ENCODE assay signal across 15 mouse cellular contexts in the genomic region with DNA sequence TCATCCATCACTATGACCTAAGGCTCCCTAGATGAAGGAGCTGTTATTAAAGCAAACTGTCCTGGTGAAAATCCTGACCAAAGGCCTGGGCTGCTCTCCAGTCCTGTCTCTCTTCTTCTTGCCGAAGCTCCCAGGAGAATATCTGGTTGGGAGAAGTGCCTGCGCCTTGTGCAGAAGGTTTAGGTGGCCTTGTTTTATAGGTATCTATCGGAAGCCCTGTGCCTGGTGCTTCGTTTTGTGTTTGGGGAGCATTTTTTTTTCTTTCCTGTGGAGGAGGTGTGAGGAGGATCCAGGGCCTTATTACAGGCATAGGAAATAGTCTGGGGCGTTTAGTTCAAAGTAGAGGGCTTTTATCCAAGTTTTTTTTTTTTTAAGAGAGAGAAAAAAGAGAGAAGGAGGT. TPM values are rescaled to one million over a fixed set of nuclear protein-coding genes. Genes with fewer than 3 reads are reported as not detected.
A peak's percentile ranks its signal among the peaks of the same experiment; 100 is the strongest.
DNase-seq lines count a peak whose midpoint lies in the region; ATAC-seq and TF ChIP-seq lines count a peak whose summit lies in the region.
"Had no signal": no experiment of that assay in that cellular context is flagged by ENCODE, and none has a peak within 500 bp of the region (broad histone marks: within the 10 kb centered on the region; RNA-seq: fewer than 3 reads in every experiment).

No protein-coding gene starts in this region.

- peak overlapping the region; percentile 94 for H3K4me3 ChIP-seq in heart, embryonic 10.5 days
- peak overlapping the region; percentile 73 to 90 for H3K4me3 ChIP-seq in heart, embryonic 14.5 days (ENCODE audit: control insufficient read depth in 1 of 2, insufficient read depth in 1 of 2, low read depth in 1 of 2, low read length in 2 of 2)
- peak overlapping the region; percentile 81 for H3K4me3 ChIP-seq in limb, embryonic 14.5 days (replicated peaks; ENCODE audit: low read length)
- no peak overlapping the region for H3K4me3 ChIP-seq in hindbrain, postnatal 0 days (ENCODE audit: low read length)

- DNase-seq in heart, embryonic 10.5 days (ENCODE audit: low spot score): no peak
- DNase-seq in heart, adult 8-10 months (ENCODE audit: low spot score): no peak
- DNase-seq in brain, embryonic 14.5 days (ENCODE audit: low read depth): peak; percentile 37
- DNase-seq in limb, embryonic 14.5 days (ENCODE audit: low spot score): no peak
- DNase-seq in hindbrain, postnatal 0 days (ENCODE audit: low spot score): no peak
- no peak for DNase-seq in kidney, postnatal 36 days
- DNase-seq: adrenal gland, adult 8-10 months; kidney, postnatal 10 days; layer of hippocampus, postnatal 36 days had no signal

- TF ChIP-seq CTCF in brain, embryonic 14.5 days (IDR thresholded peaks at IDR 0.05; ENCODE audit: borderline replicate concordance, extremely low read depth, insufficient read depth, insufficient read length): no peak
- no peak for TF ChIP-seq CTCF in hindbrain, postnatal 0 days (IDR thresholded peaks at IDR 0.05; ENCODE audit: low read depth)

- peak overlapping the region; percentile 100 for H3K9ac ChIP-seq in heart, embryonic 14.5 days (ENCODE audit: low read length)
- peak overlapping the region; percentile 61 for H3K9ac ChIP-seq in limb, embryonic 14.5 days (ENCODE audit: low read depth, low read length, severe bottlenecking)
- H3K9ac ChIP-seq in hindbrain, postnatal 0 days (replicated peaks; ENCODE audit: low read length): no peak overlapping the region

- ATAC-seq in heart, embryonic 14.5 days (ENCODE audit: insufficient number of reproducible peaks, insufficient read depth, low FRiP score, low read depth): no peak
- no peak for ATAC-seq in limb, embryonic 14.5 days (ENCODE audit: low FRiP score, low read depth)
- no peak for ATAC-seq in megakaryocyte, adult 5-6 weeks (ENCODE audit: poor library complexity, severe bottlenecking)
- ATAC-seq in hindbrain, postnatal 0 days: no peak
- ATAC-seq: CD4-positive, CD25-positive, alpha-beta regulatory T cell, adult 4 months; Patski had no signal

- H3K4me1 ChIP-seq in heart, embryonic 10.5 days: peaks cover 38% of the 10 kb centered on the region
- H3K4me1 ChIP-seq in heart, embryonic 14.5 days (ENCODE audit: control insufficient read depth in 2 of 2, insufficient read depth in 2 of 2, low read length in 2 of 2): peaks cover 15 to 21% of the 10 kb centered on the region in 2 experiments
- peaks cover 28% of the 10 kb centered on the region for H3K4me1 ChIP-seq in limb, embryonic 14.5 days (ENCODE audit: control insufficient read depth, insufficient read depth, low read length)
- no peaks in the 10 kb centered on the region; the same call in 1 of the 2 replicates for H3K4me1 ChIP-seq in hindbrain, postnatal 0 days (ENCODE audit: insufficient read depth, low read length)

- under 1% methylated on average over 5 of the region's 5 CpGs for WGBS in heart, embryonic 10.5 days
- under 1% methylated on average over 5 of the region's 5 CpGs for WGBS in heart, embryonic 14.5 days
- WGBS in limb, embryonic 14.5 days: 5% methylated on average over 5 of the region's 5 CpGs
- 6% methylated on average over 5 of the region's 5 CpGs for WGBS in hindbrain, postnatal 0 days

- peak overlapping the region; percentile 80 for H3K4me2 ChIP-seq in heart, embryonic 14.5 days (ENCODE audit: low read length)
- H3K4me2 ChIP-seq in limb, embryonic 14.5 days (replicated peaks; ENCODE audit: low read depth, low read length, severe bottlenecking): peak overlapping the region; percentile 72
- no peak overlapping the region for H3K4me2 ChIP-seq in hindbrain, postnatal 0 days (ENCODE audit: low read depth, low read length)

- H3K36me3 ChIP-seq in heart, embryonic 10.5 days: peaks cover 41% of the 10 kb centered on the region
- peaks cover 35% of the 10 kb centered on the region for H3K36me3 ChIP-seq in heart, embryonic 14.5 days (ENCODE audit: control insufficient read depth, insufficient read depth, low read length)
- H3K36me3 ChIP-seq in limb, embryonic 14.5 days (ENCODE audit: control insufficient read depth, insufficient read depth, low read length): peaks cover 5% of the 10 kb centered on the region; the same call in 1 of the 2 replicates
- H3K36me3 ChIP-seq in hindbrain, postnatal 0 days (ENCODE audit: insufficient read depth, low read length): no peaks in the 10 kb centered on the region

- H3K9me3 ChIP-seq in heart, embryonic 10.5 days: no peaks in the 10 kb centered on the region
- no peaks in the 10 kb centered on the region for H3K9me3 ChIP-seq in heart, embryonic 14.5 days (ENCODE audit: control insufficient read depth, low read length)
- no peaks in the 10 kb centered on the region for H3K9me3 ChIP-seq in limb, embryonic 14.5 days (ENCODE audit: control insufficient read depth, low read length)
- no peaks in the 10 kb centered on the region for H3K9me3 ChIP-seq in hindbrain, postnatal 0 days (ENCODE audit: low read length)

- no peak for TF ChIP-seq POLR2A in brain, embryonic 14.5 days (IDR thresholded peaks at IDR 0.05; ENCODE audit: borderline replicate concordance, extremely low read depth, insufficient read depth, insufficient read length, poor library complexity, severe bottlenecking)
- TF ChIP-seq POLR2A in limb, embryonic 14.5 days (IDR thresholded peaks at IDR 0.05; ENCODE audit: borderline replicate concordance, extremely low read depth, insufficient read depth, insufficient read length): no peak

- H3K27ac ChIP-seq in heart, embryonic 10.5 days: peak overlapping the region; percentile 99
- H3K27ac ChIP-seq in heart, embryonic 14.5 days (replicated peaks in 1 of 2; ENCODE audit: control insufficient read depth in 1 of 2, insufficient read depth in 1 of 2, low read depth in 2 of 2, low read length in 2 of 2): peak overlapping the region; percentile 98 to 99
- H3K27ac ChIP-seq in limb, embryonic 14.5 days (replicated peaks; ENCODE audit: low read depth, low read length): peak overlapping the region; percentile 89
- no peak overlapping the region for H3K27ac ChIP-seq in hindbrain, postnatal 0 days

- peaks cover 33% of the 10 kb centered on the region for H3K27me3 ChIP-seq in heart, embryonic 10.5 days (ENCODE audit: insufficient read depth, poor library complexity, severe bottlenecking)
- H3K27me3 ChIP-seq in heart, embryonic 14.5 days (ENCODE audit: control insufficient read depth, insufficient read depth, low read length): no peaks in the 10 kb centered on the region
- H3K27me3 ChIP-seq in limb, embryonic 14.5 days (ENCODE audit: control insufficient read depth, insufficient read depth, low read length): peaks cover 26% of the 10 kb centered on the region; the same call in 1 of the 2 replicates
- peaks cover 93% of the 10 kb centered on the region for H3K27me3 ChIP-seq in hindbrain, postnatal 0 days (ENCODE audit: insufficient read depth, low read length)

RNA-seq across cellular contexts. Expression of a gene that starts 3.9 kb away (rescaled TPM):
- 10.3 and 16.7 TPM in 2 replicates for polyA plus RNA-seq in heart, embryonic 10.5 days (2016; fragmentation: Nextera tagmentation; extraction: Ambion mirVana)
- total RNA-seq in heart, adult 8-10 months (2022): 10 to 100 TPM; 43.0 to 58.5 (median 52.6) TPM
- 0.07 and 0.29 TPM in 2 replicates for polyA plus RNA-seq in brain, embryonic 14.5 days (2012; rRNA removed)
- polyA plus RNA-seq in heart, embryonic 14.5 days (2014; fragmentation: Nextera tagmentation; extraction: Ambion mirVana): 16.3 and 17.4 TPM in 2 replicates
- polyA plus RNA-seq in limb, embryonic 14.5 days (2012; rRNA removed): 33.4 and 36.2 TPM in 2 replicates
- 9.8 and 13.5 TPM in 2 replicates for polyA plus RNA-seq in limb, embryonic 14.5 days (2014; fragmentation: Nextera tagmentation; extraction: Ambion mirVana)
- total RNA-seq in megakaryocyte, adult 5-6 weeks (2015): not detected in 2 replicates
- not detected in 2 replicates for total RNA-seq in megakaryocyte, adult 5-6 weeks (2017)
- total RNA-seq in hindbrain, postnatal 0 days (2014; rRNA removed): not detected in 2 replicates
- polyA plus RNA-seq in hindbrain, postnatal 0 days (2015; fragmentation: Nextera tagmentation; extraction: Ambion mirVana): not detected in 2 replicates
- total RNA-seq: hematopoietic stem cell, adult 5-6 weeks; layer of hippocampus, postnatal 36 days had no signal
- polyA plus RNA-seq: CD4-positive, CD25-positive, alpha-beta regulatory T cell, adult 4 months; cortical plate, adult 2 months had no signal
